Mouse (Mus musculus) limb, embryonic 10.5 days (tissue): Measurements from ENCODE around the gene Abhd12. TPM values are rescaled to one million over a fixed set of nuclear protein-coding genes. Genes with fewer than 3 reads are reported as not detected.
A peak's percentile ranks its signal among the peaks of the same experiment; 100 is the strongest.

Source experiments
- DNase-seq: peaks from one replicate; pipeline ENCODE4 v3.0.0-alpha.2; 2017; ENCODE audit warnings: low spot score
- H3K27ac ChIP-seq: fragments of 300-500 bp; sonication (generic); 2 replicates; pipeline ENCODE4 v1.5.1; 2016; ENCODE audit warnings: mild to moderate bottlenecking
- H3K27me3 ChIP-seq: fragments of 300-500 bp; sonication (generic); 2 replicates; pipeline ENCODE4 v1.6.1; 2016; ENCODE audit warnings: low read depth, mild to moderate bottlenecking; ENCODE audit not compliant: poor library complexity, severe bottlenecking
- H3K36me3 ChIP-seq: fragments of 300-500 bp; sonication (generic); 2 replicates; pipeline ENCODE4 v1.6.1; 2016; ENCODE audit warnings: mild to moderate bottlenecking, moderate library complexity
- H3K4me1 ChIP-seq: fragments of 300-500 bp; sonication (generic); 2 replicates; pipeline ENCODE4 v1.6.1; 2016
- H3K4me3 ChIP-seq: fragments of 300-500 bp; sonication (generic); 2 replicates; pipeline ENCODE4 v1.5.1; 2016; ENCODE audit warnings: mild to moderate bottlenecking, moderate library complexity
- H3K9me3 ChIP-seq: fragments of 300-500 bp; sonication (generic); replicated peaks from 2 replicates; pipeline ENCODE4 v1.6.1; 2016; ENCODE audit warnings: mild to moderate bottlenecking
- WGBS: fragments of 180-500 bp; shearing (Covaris S2); methylation state at CpG from one replicate; pipeline ENCODE4 v1.1.7; 2016; 5-methylcytosine and 5-hydroxymethylcytosine counted together
- polyA plus RNA-seq: library from polyadenylated mRNA; unstranded; fragments of >200 nt; fragmentation: Nextera tagmentation; extraction: Ambion mirVana; gene quantifications from 2 replicates; pipeline ENCODE4 v1.2.1, GENCODE M21; 2016

Gene Abhd12
- polyA plus RNA-seq, 1 experiment from 2014 or later = 53.0 TPM

- H3K36me3 ChIP-seq = peaks cover 95% of the 10 kb centered on the region
- DNase-seq = no peak
- WGBS = 87% methylated on average over 5 of the region's 5 CpGs
- H3K4me3 ChIP-seq = no peak overlapping the region
- no peaks in the 10 kb centered on the region for H3K9me3 ChIP-seq
- H3K27ac ChIP-seq = no peak overlapping the region
- H3K27me3 ChIP-seq = no peaks in the 10 kb centered on the region
- H3K4me1 ChIP-seq = no peaks in the 10 kb centered on the region
Observed at GRCm38 (mm10) chr2:150810603-150811002, 93.9 kb downstream of the Abhd12 start.

GRCm38 (mm10) chr2:150808812-150809211 is 95.7 kb downstream of the Abhd12 start:
- no peaks in the 10 kb centered on the region for H3K27me3 ChIP-seq

GRCm38 (mm10) chr2:150808381-150808780 is 96.2 kb downstream of the Abhd12 start:
- 92% methylated on average over 6 of the region's 6 CpGs for WGBS
- Histone ChIP-seq H3K9me3 (no peaks in the 10 kb centered on the region), H3K4me1 (no peaks in the 10 kb centered on the region), H3K27me3 (no peaks in the 10 kb centered on the region), H3K36me3 (peaks cover 93% of the 10 kb centered on the region), H3K4me3 (no peak overlapping the region), H3K27ac (no peak overlapping the region)
- DNase-seq = no peak

More at GRCm38 (mm10) chr2:150808812-150809211, 95.7 kb downstream of the Abhd12 start:
- no peak for DNase-seq
- no peak overlapping the region for H3K27ac ChIP-seq
- H3K4me3 ChIP-seq = no peak overlapping the region
- H3K4me1 ChIP-seq = no peaks in the 10 kb centered on the region
- H3K36me3 ChIP-seq = peaks cover 93% of the 10 kb centered on the region
- no peaks in the 10 kb centered on the region for H3K9me3 ChIP-seq
- WGBS = 91% methylated on average over 6 of the region's 6 CpGs

GRCm38 (mm10) chr2:150803035-150803434 is 101.5 kb downstream of the Abhd12 start:
- Histone ChIP-seq H3K27ac (no peak overlapping the region), H3K36me3 (peaks cover 73% of the 10 kb centered on the region), H3K9me3 (no peaks in the 10 kb centered on the region), H3K27me3 (no peaks in the 10 kb centered on the region), H3K4me3 (no peak overlapping the region), H3K4me1 (no peaks in the 10 kb centered on the region)
- 95% methylated on average over 1 of the region's 1 CpGs for WGBS
- DNase-seq = no peak

GRCm38 (mm10) chr2:150800616-150801015 is 103.9 kb downstream of the Abhd12 start:
- DNase-seq = no peak
- Histone ChIP-seq H3K27ac (no peak overlapping the region), H3K36me3 (peaks cover 69% of the 10 kb centered on the region), H3K9me3 (no peaks in the 10 kb centered on the region), H3K4me3 (no peak overlapping the region), H3K27me3 (no peaks in the 10 kb centered on the region), H3K4me1 (no peaks in the 10 kb centered on the region)
- 90% methylated on average over 5 of the region's 5 CpGs for WGBS

- H3K4me1 ChIP-seq = no peaks in the 10 kb centered on the region
- no peaks in the 10 kb centered on the region for H3K9me3 ChIP-seq
- no peak for DNase-seq
- no peak overlapping the region for H3K4me3 ChIP-seq
- WGBS = 92% methylated on average over 7 of the region's 7 CpGs
- peaks cover 68% of the 10 kb centered on the region for H3K36me3 ChIP-seq
- no peaks in the 10 kb centered on the region for H3K27me3 ChIP-seq
- H3K27ac ChIP-seq = no peak overlapping the region
Observed at GRCm38 (mm10) chr2:150798084-150798483, 106.5 kb downstream of the Abhd12 start.

- WGBS = 60% methylated on average over 4 of the region's 4 CpGs
- no peaks in the 10 kb centered on the region for H3K4me1 ChIP-seq
- H3K27me3 ChIP-seq = no peaks in the 10 kb centered on the region
- no peak overlapping the region for H3K27ac ChIP-seq
- H3K36me3 ChIP-seq = peaks cover 50% of the 10 kb centered on the region
- no peak for DNase-seq
- H3K4me3 ChIP-seq = no peak overlapping the region
- no peaks in the 10 kb centered on the region for H3K9me3 ChIP-seq
Observed at GRCm38 (mm10) chr2:150793320-150793719, 111.2 kb downstream of the Abhd12 start.

- whole genome bisulfite sequencing = 74% methylated on average over 4 of the region's 4 CpGs
- Histone ChIP-seq H3K36me3 (peaks cover 19% of the 10 kb centered on the region), H3K4me1 (peaks cover 18% of the 10 kb centered on the region), H3K4me3 (no peak overlapping the region), H3K27ac (no peak overlapping the region), H3K27me3 (no peaks in the 10 kb centered on the region), H3K9me3 (no peaks in the 10 kb centered on the region)
- DNase-seq = no peak
Observed at GRCm38 (mm10) chr2:150788768-150789550, 115.6 kb downstream of the Abhd12 start.

- Histone ChIP-seq H3K4me3 (peak overlapping the region; percentile 85), H3K36me3 (peaks cover 7% of the 10 kb centered on the region), H3K27ac (peak overlapping the region; percentile 85), H3K27me3 (no peaks in the 10 kb centered on the region), H3K4me1 (peaks cover 18% of the 10 kb centered on the region), H3K9me3 (no peaks in the 10 kb centered on the region)
- WGBS = under 1% methylated on average over 23 of the region's 23 CpGs
- peak; percentile 69 for DNase-seq
Observed at GRCm38 (mm10) chr2:150787234-150787771, 117.2 kb downstream of the Abhd12 start.

GRCm38 (mm10) chr2:150786251-150787180 is 118.0 kb downstream of the Abhd12 start, which contains the start of gene Pygb:
Gene Pygb (plus strand): TSS chr2:150786735.
- no peaks in the 10 kb centered on the region for H3K9me3 ChIP-seq
- peaks cover 5% of the 10 kb centered on the region; the same call in 1 of the 2 replicates for H3K36me3 ChIP-seq
- H3K4me3 ChIP-seq = peak within 1 kb of the TSS; percentile 85
- H3K27ac ChIP-seq = peak within 1 kb of the TSS; percentile 85
- peaks cover 18% of the 10 kb centered on the region for H3K4me1 ChIP-seq
- no peaks in the 10 kb centered on the region for H3K27me3 ChIP-seq
- 2% methylated on average over 54 of the region's 58 CpGs for WGBS
- DNase-seq = peak; percentile 86

GRCm38 (mm10) chr2:150782801-150783200 is 121.7 kb downstream of the Abhd12 start:
- no peaks in the 10 kb centered on the region for H3K9me3 ChIP-seq

More at GRCm38 (mm10) chr2:150782801-150783200, 121.7 kb downstream of the Abhd12 start:
- no peak for DNase-seq
- peaks cover 16% of the 10 kb centered on the region for H3K4me1 ChIP-seq
- 81% methylated on average over 2 of the region's 2 CpGs for WGBS
- H3K27me3 ChIP-seq = no peaks in the 10 kb centered on the region
- H3K4me3 ChIP-seq = no peak overlapping the region
- H3K36me3 ChIP-seq = no peaks in the 10 kb centered on the region
- H3K27ac ChIP-seq = no peak overlapping the region
